ENCODE assay signal across 25 mouse cellular contexts in genomic region chr5:52238877-52239276, GRCm38 (mm10). TPM values are rescaled to one million over a fixed set of nuclear protein-coding genes. Genes with fewer than 3 reads are reported as not detected.
DNase-seq lines count a peak whose midpoint lies in the region; ATAC-seq and TF ChIP-seq lines count a peak whose summit lies in the region.
"Had no signal": no experiment of that assay in that cellular context is flagged by ENCODE, and none has a peak within 500 bp of the region (broad histone marks: within the 10 kb centered on the region; RNA-seq: fewer than 3 reads in every experiment).

No protein-coding gene starts in this region.

- TF ChIP-seq EP300 in MEL (IDR thresholded peaks at IDR 0.05; ENCODE audit: low read depth in 1 of 2, low read length in 2 of 2), result no peak

- DNase-seq in 416B (ENCODE audit: low read depth) (peak; percentile 14), MEL (ENCODE audit: low read depth, low spot score) (peak; percentile 55)
- no peak for DNase-seq in urinary bladder, adult 2 months (ENCODE audit: low spot score)
- DNase-seq in T-cell, adult 2 months (ENCODE audit: low spot score), result no peak
- DNase-seq: adrenal gland, adult 8-10 months; adrenal gland, postnatal 14 days; adrenal gland, postnatal 36 days; B cell, adult 2 months; cerebellum, adult 11-12 months; cerebellum, adult 2 months; cerebellum, adult 9-10 months; cerebellum, postnatal 10 days; cerebellum, postnatal 25 days; embryo, embryonic 11 days had no signal

- H3K27ac ChIP-seq in MEL (ENCODE audit: control insufficient read depth, low read depth, low read length), result peak overlapping the region; percentile 32
- H3K27ac ChIP-seq: embryonic facial prominence, embryonic 13.5 days; embryonic facial prominence, embryonic 15.5 days; forebrain, embryonic 10.5 days; forebrain, embryonic 12.5 days had no signal

- ATAC-seq in granulocyte monocyte progenitor cell, adult 5-6 weeks (replicated peaks; ENCODE audit: poor library complexity, severe bottlenecking), result peak; percentile 66
- ATAC-seq in megakaryocyte progenitor cell, adult 5-6 weeks (replicated peaks; ENCODE audit: poor library complexity), result peak; percentile 59
- no peak for ATAC-seq in CD4-positive, CD25-positive, alpha-beta regulatory T cell, adult 4 months
- ATAC-seq: forebrain, embryonic 14.5 days; forebrain, embryonic 16.5 days; Patski had no signal

- peaks cover 0 to 15% of the 10 kb centered on the region in 2 experiments; a peak in 2 of 4 replicates for H3K36me3 ChIP-seq in MEL (ENCODE audit: control insufficient read depth in 1 of 2, insufficient read depth in 2 of 2, low read length in 2 of 2)
- H3K36me3 ChIP-seq: embryonic facial prominence, embryonic 13.5 days; embryonic facial prominence, embryonic 15.5 days; forebrain, embryonic 10.5 days; forebrain, embryonic 12.5 days had no signal

- TF ChIP-seq RAD21 in MEL (IDR thresholded peaks at IDR 0.05; ENCODE audit: low read depth, low read length), result no peak

- peaks cover 6 to 27% of the 10 kb centered on the region in 2 experiments for H3K4me1 ChIP-seq in MEL (ENCODE audit: control insufficient read depth in 1 of 2, insufficient read depth in 2 of 2, low read length in 2 of 2)

- no peaks in the 10 kb centered on the region for H3K9me3 ChIP-seq in MEL (replicated peaks; ENCODE audit: insufficient read depth, low read length)
- H3K9me3 ChIP-seq: embryonic facial prominence, embryonic 13.5 days; embryonic facial prominence, embryonic 15.5 days; forebrain, embryonic 10.5 days had no signal

- no peak overlapping the region for H3K4me3 ChIP-seq in MEL (ENCODE audit: control insufficient read depth in 1 of 2, insufficient read depth in 1 of 2, low read depth in 2 of 2, low read length in 2 of 2)
- H3K4me3 ChIP-seq: embryonic facial prominence, embryonic 13.5 days; embryonic facial prominence, embryonic 15.5 days; erythroblast, embryonic 14.5 days; forebrain, embryonic 10.5 days; forebrain, embryonic 12.5 days had no signal

- no peaks in the 10 kb centered on the region for H3K27me3 ChIP-seq in MEL (ENCODE audit: control insufficient read depth in 1 of 2, insufficient read depth in 2 of 2, low read length in 2 of 2)
- H3K27me3 ChIP-seq: embryonic facial prominence, embryonic 13.5 days; embryonic facial prominence, embryonic 15.5 days; forebrain, embryonic 12.5 days; Patski had no signal

- H3K79me2 ChIP-seq in MEL (ENCODE audit: control insufficient read depth, insufficient read depth, low read length, poor library complexity), result no peaks in the 10 kb centered on the region

- TF ChIP-seq POLR2A in MEL (IDR thresholded peaks at IDR 0.05; ENCODE audit: control insufficient read depth in 1 of 2, insufficient read depth in 1 of 2, low read depth in 1 of 2, low read length in 2 of 2, poor library complexity in 1 of 2), result no peak

- no peak overlapping the region for H3K9ac ChIP-seq in MEL (ENCODE audit: control insufficient read depth, low read depth, low read length, poor library complexity, severe bottlenecking)
- H3K9ac ChIP-seq: embryonic facial prominence, embryonic 13.5 days; embryonic facial prominence, embryonic 15.5 days; forebrain, embryonic 12.5 days had no signal

- TF ChIP-seq CTCF in MEL (IDR thresholded peaks at IDR 0.05 in 2 of 3, conservative IDR thresholded peaks at IDR 0.05 in 1 of 3; ENCODE audit: control insufficient read depth in 1 of 3, insufficient read depth in 1 of 3, low read depth in 2 of 3, low read length in 3 of 3, poor library complexity in 1 of 3, severe bottlenecking in 1 of 3), result no peak

TF ChIP-seq in MEL, 35 proteins besides CTCF, POLR2A, EP300 and RAD21:
- TF ChIP-seq SIN3A (IDR thresholded peaks at IDR 0.05; ENCODE audit: low read length) (no peak), CHD2 (IDR thresholded peaks at IDR 0.05; ENCODE audit: low read length) (no peak), MYC (IDR thresholded peaks at IDR 0.05; ENCODE audit: low read depth, low read length) (no peak), POLR2AphosphoS5 (IDR thresholded peaks at IDR 0.05; ENCODE audit: borderline replicate concordance, low read depth, low read length) (no peak), JUND (IDR thresholded peaks at IDR 0.05; ENCODE audit: low read depth, low read length) (no peak), E2F4 (IDR thresholded peaks at IDR 0.05; ENCODE audit: borderline replicate concordance, low read depth, low read length) (no peak), ZNF384 (IDR thresholded peaks at IDR 0.05; ENCODE audit: low read depth, low read length) (no peak), TBP (IDR thresholded peaks at IDR 0.05; ENCODE audit: low read depth, low read length) (no peak), TCF12 (IDR thresholded peaks at IDR 0.05; ENCODE audit: low read depth, low read length) (no peak), MAX (IDR thresholded peaks at IDR 0.05; ENCODE audit: low read length) (no peak)

RNA-seq across cellular contexts. Expression of gene Dhx15, which starts 48.6 kb away (rescaled TPM):
- total RNA-seq in MEL (2012; rRNA removed), result 153 and 157 TPM in 2 replicates
- 100 to 1,000 TPM; 309 to 348 TPM for polyA plus RNA-seq in MEL (2012; ENCODE audit: insufficient read depth in 1 of 2, insufficient read length in 2 of 2, low read depth in 1 of 2, low replicate concordance in 2 of 2, missing spikeins in 1 of 2)
- 242 and 251 TPM in 2 replicates for total RNA-seq in granulocyte monocyte progenitor cell, adult 5-6 weeks (2014; fragmentation: Nextera tagmentation)
- total RNA-seq in granulocyte monocyte progenitor cell, adult 5-6 weeks (2017), result 373 and 374 TPM in 2 replicates
- total RNA-seq in megakaryocyte progenitor cell, adult 5-6 weeks (2015), result 305 and 320 TPM in 2 replicates
- total RNA-seq in megakaryocyte progenitor cell, adult 5-6 weeks (2017), result 315 and 364 TPM in 2 replicates
- 87.5 and 99.1 TPM in 2 replicates for polyA plus RNA-seq in urinary bladder, adult 2 months (2012; rRNA removed)
- polyA plus RNA-seq in CD4-positive, CD25-positive, alpha-beta regulatory T cell, adult 4 months (2017; shearing (Covaris generic)), result 100 to 1,000 TPM in 1 of 2 experiments, 10 to 100 TPM in 1; 97.0 to 105 TPM

Comparison
In these comparisons a context has a peak if more than half of its experiments do, and no peak if none do; other contexts are left out.
1. DNase-seq: peak in 416B (single experiment) and MEL (single experiment); none in urinary bladder, adult 2 months (single experiment) and T-cell, adult 2 months (single experiment).